Mouse (Mus musculus): Measurements from ENCODE around the gene Mex3a. TPM values are rescaled to one million over a fixed set of nuclear protein-coding genes. Genes with fewer than 3 reads are reported as not detected.

Mex3a gene
- polyA plus RNA-seq, 1 experiment: 1.2 TPM

- no peak for TF ChIP-seq CTCF (IDR thresholded peaks at IDR 0.05; ENCODE audit: borderline replicate concordance, insufficient read depth, low read depth, low read length)
- DNase-seq: no peak
- no peak overlapping the region for H3K27ac ChIP-seq (ENCODE audit: insufficient read depth, low read length)
- 54% methylated on average over 8 of the region's 8 CpGs for WGBS
- H3K27me3 ChIP-seq (ENCODE audit: control insufficient read depth, insufficient read depth, low read length): no peaks in the 10 kb centered on the region
- no peaks in the 10 kb centered on the region for H3K4me1 ChIP-seq (ENCODE audit: control insufficient read depth, insufficient read depth, low read length)
- H3K4me3 ChIP-seq (replicated peaks; ENCODE audit: insufficient read depth, low read depth, low read length): peak overlapping the region; percentile 95
Measured at GRCm38 (mm10) chr3:88578498-88579424, 46.6 kb downstream of the Mex3a start.

- WGBS: under 1% methylated on average over 34 of the region's 34 CpGs
- peak; percentile 84 to 87 for DNase-seq
- no peaks in the 10 kb centered on the region for H3K4me1 ChIP-seq (ENCODE audit: control insufficient read depth, insufficient read depth, low read length)
- no peaks in the 10 kb centered on the region for H3K27me3 ChIP-seq (ENCODE audit: control insufficient read depth, insufficient read depth, low read length)
- peak overlapping the region; percentile 88 for H3K27ac ChIP-seq (ENCODE audit: insufficient read depth, low read length)
- TF ChIP-seq POLR2A (IDR thresholded peaks at IDR 0.05; ENCODE audit: borderline replicate concordance, insufficient read depth, low read length) (peak; percentile 82; the same call in 1 of the 2 replicates), CTCF (IDR thresholded peaks at IDR 0.05; ENCODE audit: borderline replicate concordance, insufficient read depth, low read depth, low read length) (no peak)
- H3K4me3 ChIP-seq (replicated peaks; ENCODE audit: insufficient read depth, low read depth, low read length): peak overlapping the region; percentile 95
Measured at GRCm38 (mm10) chr3:88579454-88580117, 47.4 kb downstream of the Mex3a start.

- 94% methylated on average over 6 of the region's 6 CpGs for WGBS
- H3K4me3 ChIP-seq (replicated peaks; ENCODE audit: insufficient read depth, low read depth, low read length): no peak overlapping the region
- no peaks in the 10 kb centered on the region for H3K4me1 ChIP-seq (ENCODE audit: control insufficient read depth, insufficient read depth, low read length)
- DNase-seq: no peak
- H3K27ac ChIP-seq (ENCODE audit: insufficient read depth, low read length): no peak overlapping the region
- TF ChIP-seq POLR2A (IDR thresholded peaks at IDR 0.05; ENCODE audit: borderline replicate concordance, insufficient read depth, low read length): no peak
- no peak for TF ChIP-seq CTCF (IDR thresholded peaks at IDR 0.05; ENCODE audit: borderline replicate concordance, insufficient read depth, low read depth, low read length)
- no peaks in the 10 kb centered on the region for H3K27me3 ChIP-seq (ENCODE audit: control insufficient read depth, insufficient read depth, low read length)
Measured at GRCm38 (mm10) chr3:88585769-88586168, 53.6 kb downstream of the Mex3a start.

GRCm38 (mm10) chr3:88586640-88587039, 54.4 kb downstream of the Mex3a start:
- WGBS: 93% methylated on average over 5 of the region's 5 CpGs
- Histone ChIP-seq H3K4me1 (ENCODE audit: control insufficient read depth, insufficient read depth, low read length) (no peaks in the 10 kb centered on the region), H3K27me3 (ENCODE audit: control insufficient read depth, insufficient read depth, low read length) (no peaks in the 10 kb centered on the region), H3K4me3 (replicated peaks; ENCODE audit: insufficient read depth, low read depth, low read length) (no peak overlapping the region), H3K27ac (ENCODE audit: insufficient read depth, low read length) (no peak overlapping the region)
- TF ChIP-seq CTCF (IDR thresholded peaks at IDR 0.05; ENCODE audit: borderline replicate concordance, insufficient read depth, low read depth, low read length): no peak
- no peak for TF ChIP-seq POLR2A (IDR thresholded peaks at IDR 0.05; ENCODE audit: borderline replicate concordance, insufficient read depth, low read length)
- no peak for DNase-seq

DNA sequence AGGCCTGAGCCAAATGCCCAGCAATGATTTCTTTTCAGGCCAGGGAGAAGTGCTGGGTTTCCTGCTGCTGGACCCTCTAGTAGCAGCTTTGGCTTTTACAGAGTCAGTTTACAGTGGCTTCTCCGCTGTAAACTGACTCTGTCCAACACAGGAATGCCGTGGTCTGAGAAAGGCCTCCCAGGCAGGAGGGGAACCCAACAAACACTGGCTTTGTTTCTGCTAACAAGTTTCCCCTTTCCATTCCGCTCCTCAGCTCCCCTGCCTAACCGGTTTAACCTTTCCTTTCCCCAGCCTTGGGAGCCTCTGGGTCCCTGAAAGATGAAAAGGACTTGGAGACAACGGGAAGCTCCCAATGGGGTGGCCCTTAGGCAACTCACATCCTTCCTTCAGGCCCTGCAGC, 58.1 kb downstream of the Mex3a start:
- Histone ChIP-seq H3K4me1 (ENCODE audit: control insufficient read depth, insufficient read depth, low read length) (no peaks in the 10 kb centered on the region), H3K4me3 (replicated peaks; ENCODE audit: insufficient read depth, low read depth, low read length) (no peak overlapping the region), H3K27me3 (ENCODE audit: control insufficient read depth, insufficient read depth, low read length) (no peaks in the 10 kb centered on the region), H3K27ac (ENCODE audit: insufficient read depth, low read length) (no peak overlapping the region)
- WGBS: 33% methylated on average over 5 of the region's 5 CpGs
- no peak for TF ChIP-seq CTCF (IDR thresholded peaks at IDR 0.05; ENCODE audit: borderline replicate concordance, insufficient read depth, low read depth, low read length)
- no peak for DNase-seq

Other genes with a start within 250 kb of the Mex3a start
- gene Gm38392, start 245.2 kb upstream of the Mex3a start, polyA plus RNA-seq (2012; rRNA removed): 0.10 TPM in 1 of 2 replicates, not detected in the other
- 4.0 and 4.2 TPM in 2 replicates for gene Tsacc, start 235.4 kb upstream of the Mex3a start, polyA plus RNA-seq (2012; rRNA removed)
- 189 and 197 TPM in 2 replicates for gene Cct3, start 235.3 kb upstream of the Mex3a start, polyA plus RNA-seq (2012; rRNA removed)
- gene Glmp, start 207.4 kb upstream of the Mex3a start, polyA plus RNA-seq (2012; rRNA removed): 109 and 110 TPM in 2 replicates
- gene Tmem79, start 196.2 kb upstream of the Mex3a start, polyA plus RNA-seq (2012; rRNA removed): 0.81 and 1.3 TPM in 2 replicates
- gene Smg5, start 196.1 kb upstream of the Mex3a start, polyA plus RNA-seq (2012; rRNA removed): 103 and 115 TPM in 2 replicates
- gene Paqr6, start 167.8 kb upstream of the Mex3a start, polyA plus RNA-seq (2012; rRNA removed): 74.2 and 81.5 TPM in 2 replicates
- gene Bglap3, start 159.7 kb upstream of the Mex3a start, polyA plus RNA-seq (2012; rRNA removed): 0.41 and 0.65 TPM in 2 replicates
- 2.1 TPM in 1 of 2 replicates, not detected in the other for gene Bglap2, start 153.7 kb upstream of the Mex3a start, polyA plus RNA-seq (2012; rRNA removed)
- 0.57 TPM in 1 of 2 replicates, not detected in the other for gene Bglap, start 147.9 kb upstream of the Mex3a start, polyA plus RNA-seq (2012; rRNA removed)
- gene Pmf1, start 122.1 kb upstream of the Mex3a start, polyA plus RNA-seq (2012; rRNA removed): 13.8 and 14.5 TPM in 2 replicates
- gene Slc25a44, start 107.3 kb upstream of the Mex3a start, polyA plus RNA-seq (2012; rRNA removed): 57.6 and 61.2 TPM in 2 replicates
- 31.6 and 31.8 TPM in 2 replicates for gene Sema4a, start 71.2 kb upstream of the Mex3a start, polyA plus RNA-seq (2012; rRNA removed)
- gene Lmna, start 22.4 kb upstream of the Mex3a start, polyA plus RNA-seq (2012; rRNA removed): 51.4 and 57.1 TPM in 2 replicates
- gene Rab25, start 15.9 kb downstream of the Mex3a start, polyA plus RNA-seq (2012; rRNA removed): 0.46 and 1.4 TPM in 2 replicates
- 143 and 159 TPM in 2 replicates for gene Lamtor2, start 20.7 kb downstream of the Mex3a start, polyA plus RNA-seq (2012; rRNA removed)
- gene Ubqln4, start 21.4 kb downstream of the Mex3a start, polyA plus RNA-seq (2012; rRNA removed): 86.4 and 87.3 TPM in 2 replicates
- gene Ssr2, start 43.5 kb downstream of the Mex3a start, polyA plus RNA-seq (2012; rRNA removed): 141 and 142 TPM in 2 replicates
- 128 and 129 TPM in 2 replicates for gene Arhgef2, start 73.6 kb downstream of the Mex3a start, polyA plus RNA-seq (2012; rRNA removed)
- gene Rxfp4, start 120.7 kb downstream of the Mex3a start, polyA plus RNA-seq (2012; rRNA removed): not detected in 2 replicates
- gene Khdc4, start 153.4 kb downstream of the Mex3a start, polyA plus RNA-seq (2012; rRNA removed): 92.7 and 99.6 TPM in 2 replicates
- gene Rit1, start 184.4 kb downstream of the Mex3a start, polyA plus RNA-seq (2012; rRNA removed): 57.3 and 64.3 TPM in 2 replicates
- gene Syt11, start 242.8 kb downstream of the Mex3a start, polyA plus RNA-seq (2012; rRNA removed): 414 and 477 TPM in 2 replicates

Measured in cerebellum, adult 2 months (tissue).